Mouse (Mus musculus): ENCODE data around the gene Vmn1r42. TPM values are rescaled to one million over a fixed set of nuclear protein-coding genes. Genes with fewer than 3 reads are reported as not detected.

Vmn1r42 gene
- polyA plus RNA-seq (2017; shearing (Covaris generic)) = under 1 TPM in 1 of 2 experiments, not detected in 1; 0.12 TPM

GRCm38 (mm10) chr6:89876313-89876712 lies at the start of gene Vmn1r42, which contains the start of gene Vmn1r43:
Gene Vmn1r42, minus strand, starts transcription at chr6:89876413.
Gene Vmn1r43, minus strand, starts transcription at chr6:89876413.

GRCm38 (mm10) chr6:89883360-89883759 lies 7.1 kb upstream of the Vmn1r42 start, which contains the start of gene Vmn1r44:
Gene Vmn1r44, plus strand, starts transcription at chr6:89883660.

Other genes with a start within 250 kb of the Vmn1r42 start
- gene Txnrd3, start 232.4 kb downstream of the Vmn1r42 start, polyA plus RNA-seq (2017; shearing (Covaris generic)) = 1 to 10 TPM; 4.1 to 5.8 TPM
- gene Vmn1r40, start 168.9 kb downstream of the Vmn1r42 start, polyA plus RNA-seq (2017; shearing (Covaris generic)) = not detected
- not detected for gene Vmn1r41, start 135.6 kb downstream of the Vmn1r42 start, polyA plus RNA-seq (2017; shearing (Covaris generic))
- under 1 TPM; 0.02 to 0.38 TPM for gene Vmn1r43, start within 50 bp of the Vmn1r42 start, polyA plus RNA-seq (2017; shearing (Covaris generic))
- not detected for gene Vmn1r44, start 7.2 kb upstream of the Vmn1r42 start, polyA plus RNA-seq (2017; shearing (Covaris generic))
- gene Vmn1r45, start 64.2 kb upstream of the Vmn1r42 start, polyA plus RNA-seq (2017; shearing (Covaris generic)) = under 1 TPM; 0.39 to 0.74 TPM
- gene Vmn1r46, start 92.9 kb upstream of the Vmn1r42 start, polyA plus RNA-seq (2017; shearing (Covaris generic)) = under 1 TPM in 1 of 2 experiments, not detected in 1; 0.07 TPM
- gene Vmn1r47, start 139.7 kb upstream of the Vmn1r42 start, polyA plus RNA-seq (2017; shearing (Covaris generic)) = under 1 TPM in 1 of 2 experiments, not detected in 1; 0.04 TPM
- gene Vmn1r48, start 160.4 kb upstream of the Vmn1r42 start, polyA plus RNA-seq (2017; shearing (Covaris generic)) = not detected
- gene Vmn1r49, start 202.1 kb upstream of the Vmn1r42 start, polyA plus RNA-seq (2017; shearing (Covaris generic)) = under 1 TPM in 1 of 2 experiments, not detected in 1; 0.37 TPM
- not detected for gene Vmn1r50, start 225.0 kb upstream of the Vmn1r42 start, polyA plus RNA-seq (2017; shearing (Covaris generic))
- under 1 TPM in 1 of 2 experiments, not detected in 1; 0.28 TPM for gene Vmn1r51, start 246.2 kb upstream of the Vmn1r42 start, polyA plus RNA-seq (2017; shearing (Covaris generic))